17 mouse cellular contexts compared by ENCODE assay signal in genomic region chr11:68707881-68708582, GRCm38 (mm10). TPM values are rescaled to one million over a fixed set of nuclear protein-coding genes. Genes with fewer than 3 reads are reported as not detected.
DNase-seq lines count a peak whose midpoint lies in the region; ATAC-seq and TF ChIP-seq lines count a peak whose summit lies in the region.
"Had no signal": no experiment of that assay in that cellular context is flagged by ENCODE, and none has a peak within 500 bp of the region (broad histone marks: within the 10 kb centered on the region; RNA-seq: fewer than 3 reads in every experiment).

No protein-coding gene starts in this region.

- ATAC-seq in cerebellum, adult (ENCODE audit: insufficient number of reproducible peaks, low FRiP score, low TSS enrichment) = no peak
- ATAC-seq in kidney, embryonic 16.5 days (ENCODE audit: low FRiP score, low TSS enrichment) = no peak
- ATAC-seq: forebrain, embryonic 15.5 days; intestine, embryonic 16.5 days had no signal

- H3K4me1 ChIP-seq in kidney, adult 2 months (ENCODE audit: control insufficient read depth, insufficient read depth, low read length) = peaks cover 2% of the 10 kb centered on the region; the same call in 1 of the 2 replicates
- H3K4me1 ChIP-seq in kidney, embryonic 16.5 days (ENCODE audit: insufficient read depth, low read length) = peaks cover 16% of the 10 kb centered on the region; the same call in 1 of the 2 replicates

- H3K27ac ChIP-seq in kidney, adult 2 months (ENCODE audit: insufficient read depth, low read depth, low read length) = no peak overlapping the region
- no peak overlapping the region for H3K27ac ChIP-seq in kidney, embryonic 16.5 days (ENCODE audit: low read length)
- H3K27ac ChIP-seq: embryonic facial prominence, embryonic 12.5 days; forebrain, embryonic 15.5 days; hindbrain, embryonic 15.5 days had no signal

- no peaks in the 10 kb centered on the region for H3K36me3 ChIP-seq in kidney, adult 2 months (ENCODE audit: control insufficient read depth, insufficient read depth, low read length)
- peaks cover 22% of the 10 kb centered on the region for H3K36me3 ChIP-seq in kidney, embryonic 16.5 days (ENCODE audit: insufficient read depth, low read length)

- 72% methylated on average over 5 of the region's 5 CpGs for WGBS in kidney, adult 2 months
- WGBS in kidney, embryonic 16.5 days = 70% methylated on average over 5 of the region's 5 CpGs

- no peak overlapping the region for H3K4me2 ChIP-seq in kidney, embryonic 16.5 days (replicated peaks; ENCODE audit: low read depth, low read length)
- H3K4me2 ChIP-seq: embryonic facial prominence, embryonic 12.5 days; forebrain, embryonic 15.5 days; heart, embryonic 12.5 days; hindbrain, embryonic 15.5 days had no signal

- DNase-seq in cerebellum, adult 11-12 months = peak; percentile 45
- peak; percentile 31 for DNase-seq in heart, adult 11 months
- no peak for DNase-seq in heart, adult 8-10 months (ENCODE audit: low spot score)
- peak; percentile 34 for DNase-seq in kidney, adult 2 months
- peak; percentile 6 for DNase-seq in lung, postnatal 36 days
- no peak for DNase-seq in lung, postnatal 4 days
- DNase-seq: adrenal gland, postnatal 10 days; cerebellum, postnatal 14 days; gastrocnemius, postnatal 14 days; heart, postnatal 36 days had no signal

- no peak for TF ChIP-seq CTCF in kidney, adult 2 months (conservative IDR thresholded peaks at IDR 0.05; ENCODE audit: insufficient read depth, insufficient read length, low read depth, low read length)

- no peak overlapping the region for H3K9ac ChIP-seq in kidney, embryonic 16.5 days (replicated peaks; ENCODE audit: low read length)
- H3K9ac ChIP-seq: embryonic facial prominence, embryonic 12.5 days; forebrain, embryonic 15.5 days; heart, embryonic 12.5 days; hindbrain, embryonic 15.5 days had no signal

- no peak for TF ChIP-seq POLR2A in kidney, adult 2 months (IDR thresholded peaks at IDR 0.05; ENCODE audit: low read depth, low read length)

- 0 out of 2 replicates have a peak, but pooled peaks cover 3% of the 10 kb centered on the region for H3K9me3 ChIP-seq in kidney, embryonic 16.5 days (ENCODE audit: low read length)
- H3K9me3 ChIP-seq: embryonic facial prominence, embryonic 12.5 days; forebrain, embryonic 15.5 days; heart, embryonic 12.5 days; hindbrain, embryonic 15.5 days had no signal

- no peak overlapping the region for H3K4me3 ChIP-seq in kidney, adult 2 months (ENCODE audit: insufficient read depth, low read depth, low read length)
- H3K4me3 ChIP-seq in kidney, embryonic 16.5 days (ENCODE audit: low read length) = no peak overlapping the region
- H3K4me3 ChIP-seq: embryonic facial prominence, embryonic 12.5 days; forebrain, embryonic 15.5 days; heart, embryonic 12.5 days; hindbrain, embryonic 15.5 days had no signal

- H3K27me3 ChIP-seq in kidney, adult 2 months (replicated peaks; ENCODE audit: control insufficient read depth, insufficient read depth, low read length) = no peaks in the 10 kb centered on the region
- no peaks in the 10 kb centered on the region for H3K27me3 ChIP-seq in kidney, embryonic 16.5 days (ENCODE audit: insufficient read depth, low read length)
- H3K27me3 ChIP-seq: embryonic facial prominence, embryonic 12.5 days; forebrain, embryonic 15.5 days; heart, embryonic 12.5 days; hindbrain, embryonic 15.5 days had no signal

RNA-seq across cellular contexts. Expression of gene Myh10, which starts 16.7 kb away (rescaled TPM):
- total RNA-seq in heart, adult 8-10 months (2022) = 10 to 100 TPM; 21.6 to 24.0 (median 22.9) TPM
- polyA plus RNA-seq in kidney, adult 2 months (2012; rRNA removed) = 32.4 and 33.7 TPM in 2 replicates
- polyA plus RNA-seq in kidney, embryonic 16.5 days (2015; fragmentation: Nextera tagmentation; extraction: Ambion mirVana) = 147 and 155 TPM in 2 replicates

Comparison
In these comparisons a context has a peak if more than half of its experiments do, and no peak if none do; other contexts are left out.
1. DNase-seq: peak in cerebellum, adult 11-12 months (single experiment), heart, adult 11 months (single experiment), kidney, adult 2 months (single experiment) and lung, postnatal 36 days (single experiment); none in heart, adult 8-10 months (single experiment) and lung, postnatal 4 days (0 of 2).